Mouse (Mus musculus) heart, postnatal 0 days (tissue): ENCODE measurements around the gene Map7d2.

ENCODE experiments used
- CTCF ChIP-seq: IDR thresholded peaks from 2 replicates; pipeline ENCODE4 v1.5.1; 2016; ENCODE audit warnings: antibody characterized with exemption, control low read depth, low read depth
- EP300 ChIP-seq: IDR thresholded peaks from 2 replicates; pipeline ENCODE4 v1.6.1; 2016; ENCODE audit warnings: antibody characterized with exemption, low read depth

- TF ChIP-seq CTCF (no peak), EP300 (no peak)
Observed at GRCm38 (mm10) chrX:159532811-159533462, 118.6 kb downstream of the Map7d2 start.
